Mouse (Mus musculus): ENCODE measurements around the gene Serpina11. TPM values are rescaled to one million over a fixed set of nuclear protein-coding genes. Genes with fewer than 3 reads are reported as not detected.

The Serpina11 gene
- not detected in 2 replicates for polyA plus RNA-seq (2014; fragmentation: Nextera tagmentation; extraction: Ambion mirVana)

GRCm38 (mm10) chr12:103989857-103990256, at the start of gene Serpina11:
Gene Serpina11 (minus strand): TSS chr12:103989957.
- H3K27ac ChIP-seq (ENCODE audit: low read depth, low read length), result no peak within 1 kb of the TSS
- H3K36me3 ChIP-seq (ENCODE audit: control insufficient read depth, insufficient read depth, low read length), result no peaks in the 10 kb centered on the region
- H3K9ac ChIP-seq (replicated peaks; ENCODE audit: low read depth, low read length), result no peak within 1 kb of the TSS
- H3K4me2 ChIP-seq (ENCODE audit: low read depth, low read length), result no peak within 1 kb of the TSS
- 95% methylated on average over 6 of the region's 6 CpGs for WGBS
- ATAC-seq (ENCODE audit: low read depth), result no peak
- no peak within 1 kb of the TSS for H3K4me3 ChIP-seq (ENCODE audit: low read depth, low read length)
- H3K9me3 ChIP-seq (ENCODE audit: control insufficient read depth, low read length), result no peaks in the 10 kb centered on the region
- no peaks in the 10 kb centered on the region for H3K27me3 ChIP-seq (ENCODE audit: control insufficient read depth, insufficient read depth, low read length)
- no peaks in the 10 kb centered on the region for H3K4me1 ChIP-seq (ENCODE audit: control insufficient read depth, insufficient read depth, low read length)

- Histone ChIP-seq H3K4me2 (ENCODE audit: low read depth, low read length) (no peak overlapping the region), H3K9ac (replicated peaks; ENCODE audit: low read depth, low read length) (no peak overlapping the region), H3K27me3 (ENCODE audit: control insufficient read depth, insufficient read depth, low read length) (no peaks in the 10 kb centered on the region), H3K4me1 (ENCODE audit: control insufficient read depth, insufficient read depth, low read length) (no peaks in the 10 kb centered on the region), H3K36me3 (ENCODE audit: control insufficient read depth, insufficient read depth, low read length) (no peaks in the 10 kb centered on the region), H3K9me3 (ENCODE audit: control insufficient read depth, low read length) (no peaks in the 10 kb centered on the region), H3K27ac (ENCODE audit: low read depth, low read length) (no peak overlapping the region), H3K4me3 (ENCODE audit: low read depth, low read length) (no peak overlapping the region)
- ATAC-seq (ENCODE audit: low read depth), result no peak
- 93% methylated on average over 7 of the region's 7 CpGs for WGBS
These were observed 48.4 kb upstream of the Serpina11 start for GRCm38 (mm10) chr12:104038181-104038580.

GRCm38 (mm10) chr12:104033752-104034151, 44.0 kb upstream of the Serpina11 start:
- no peaks in the 10 kb centered on the region for H3K9me3 ChIP-seq (ENCODE audit: control insufficient read depth, low read length)
- H3K27ac ChIP-seq (ENCODE audit: low read depth, low read length), result no peak overlapping the region
- no peaks in the 10 kb centered on the region for H3K4me1 ChIP-seq (ENCODE audit: control insufficient read depth, insufficient read depth, low read length)
- no peak for ATAC-seq (ENCODE audit: low read depth)
- no peaks in the 10 kb centered on the region for H3K36me3 ChIP-seq (ENCODE audit: control insufficient read depth, insufficient read depth, low read length)
- H3K27me3 ChIP-seq (ENCODE audit: control insufficient read depth, insufficient read depth, low read length), result no peaks in the 10 kb centered on the region
- 100% methylated on average over 1 of the region's 1 CpGs for WGBS
- H3K4me3 ChIP-seq (ENCODE audit: low read depth, low read length), result no peak overlapping the region
- no peak overlapping the region for H3K4me2 ChIP-seq (ENCODE audit: low read depth, low read length)
- no peak overlapping the region for H3K9ac ChIP-seq (replicated peaks; ENCODE audit: low read depth, low read length)

- no peak for ATAC-seq (ENCODE audit: low read depth)
- Histone ChIP-seq H3K4me1 (ENCODE audit: control insufficient read depth, insufficient read depth, low read length) (no peaks in the 10 kb centered on the region), H3K36me3 (ENCODE audit: control insufficient read depth, insufficient read depth, low read length) (no peaks in the 10 kb centered on the region), H3K27ac (ENCODE audit: low read depth, low read length) (no peak overlapping the region), H3K27me3 (ENCODE audit: control insufficient read depth, insufficient read depth, low read length) (no peaks in the 10 kb centered on the region), H3K4me2 (ENCODE audit: low read depth, low read length) (no peak overlapping the region), H3K4me3 (ENCODE audit: low read depth, low read length) (no peak overlapping the region), H3K9me3 (ENCODE audit: control insufficient read depth, low read length) (no peaks in the 10 kb centered on the region), H3K9ac (replicated peaks; ENCODE audit: low read depth, low read length) (no peak overlapping the region)
- WGBS, result 44% methylated on average over 8 of the region's 8 CpGs
These were observed 40.2 kb upstream of the Serpina11 start for GRCm38 (mm10) chr12:104029986-104030385.

GRCm38 (mm10) chr12:104015280-104015679, 25.5 kb upstream of the Serpina11 start:
- no peaks in the 10 kb centered on the region for H3K36me3 ChIP-seq (ENCODE audit: control insufficient read depth, insufficient read depth, low read length)
- H3K27ac ChIP-seq (ENCODE audit: low read depth, low read length), result no peak overlapping the region
- H3K4me3 ChIP-seq (ENCODE audit: low read depth, low read length), result no peak overlapping the region
- no peaks in the 10 kb centered on the region for H3K9me3 ChIP-seq (ENCODE audit: control insufficient read depth, low read length)
- no peaks in the 10 kb centered on the region for H3K4me1 ChIP-seq (ENCODE audit: control insufficient read depth, insufficient read depth, low read length)
- H3K27me3 ChIP-seq (ENCODE audit: control insufficient read depth, insufficient read depth, low read length), result no peaks in the 10 kb centered on the region
- ATAC-seq (ENCODE audit: low read depth), result no peak
- no peak overlapping the region for H3K9ac ChIP-seq (replicated peaks; ENCODE audit: low read depth, low read length)
- 85% methylated on average over 3 of the region's 3 CpGs for WGBS
- no peak overlapping the region for H3K4me2 ChIP-seq (ENCODE audit: low read depth, low read length)

GRCm38 (mm10) chr12:104013620-104014019, 23.9 kb upstream of the Serpina11 start, which contains the start of gene Serpina9:
Gene Serpina9 (minus strand): TSS chr12:104013755.
- H3K9me3 ChIP-seq (ENCODE audit: control insufficient read depth, low read length), result no peaks in the 10 kb centered on the region
- no peaks in the 10 kb centered on the region for H3K4me1 ChIP-seq (ENCODE audit: control insufficient read depth, insufficient read depth, low read length)
- no peaks in the 10 kb centered on the region for H3K36me3 ChIP-seq (ENCODE audit: control insufficient read depth, insufficient read depth, low read length)
- no peak for ATAC-seq (ENCODE audit: low read depth)
- H3K9ac ChIP-seq (replicated peaks; ENCODE audit: low read depth, low read length), result no peak within 1 kb of the TSS
- WGBS, result 91% methylated on average over 6 of the region's 6 CpGs
- no peak within 1 kb of the TSS for H3K4me2 ChIP-seq (ENCODE audit: low read depth, low read length)
- H3K4me3 ChIP-seq (ENCODE audit: low read depth, low read length), result no peak within 1 kb of the TSS
- no peaks in the 10 kb centered on the region for H3K27me3 ChIP-seq (ENCODE audit: control insufficient read depth, insufficient read depth, low read length)
- no peak within 1 kb of the TSS for H3K27ac ChIP-seq (ENCODE audit: low read depth, low read length)

- no peaks in the 10 kb centered on the region for H3K4me1 ChIP-seq (ENCODE audit: control insufficient read depth, insufficient read depth, low read length)
- no peak for ATAC-seq (ENCODE audit: low read depth)
- no peaks in the 10 kb centered on the region for H3K36me3 ChIP-seq (ENCODE audit: control insufficient read depth, insufficient read depth, low read length)
- no peak overlapping the region for H3K4me3 ChIP-seq (ENCODE audit: low read depth, low read length)
- no peaks in the 10 kb centered on the region for H3K27me3 ChIP-seq (ENCODE audit: control insufficient read depth, insufficient read depth, low read length)
- H3K9me3 ChIP-seq (ENCODE audit: control insufficient read depth, low read length), result no peaks in the 10 kb centered on the region
- H3K9ac ChIP-seq (replicated peaks; ENCODE audit: low read depth, low read length), result no peak overlapping the region
- H3K27ac ChIP-seq (ENCODE audit: low read depth, low read length), result no peak overlapping the region
- H3K4me2 ChIP-seq (ENCODE audit: low read depth, low read length), result no peak overlapping the region
- 81% methylated on average over 5 of the region's 5 CpGs for WGBS
These were observed 14.9 kb upstream of the Serpina11 start for GRCm38 (mm10) chr12:104004689-104005088.

- no peaks in the 10 kb centered on the region for H3K4me1 ChIP-seq (ENCODE audit: control insufficient read depth, insufficient read depth, low read length)
- no peak for ATAC-seq (ENCODE audit: low read depth)
These were observed 13.5 kb upstream of the Serpina11 start for GRCm38 (mm10) chr12:104003238-104003612.

GRCm38 (mm10) chr12:104002569-104003237, 12.9 kb upstream of the Serpina11 start:
- H3K4me3 ChIP-seq (ENCODE audit: low read depth, low read length), result no peak overlapping the region
- H3K4me2 ChIP-seq (ENCODE audit: low read depth, low read length), result no peak overlapping the region
- no peaks in the 10 kb centered on the region for H3K4me1 ChIP-seq (ENCODE audit: control insufficient read depth, insufficient read depth, low read length)
- no peaks in the 10 kb centered on the region for H3K9me3 ChIP-seq (ENCODE audit: control insufficient read depth, low read length)
- WGBS, result 78% methylated on average over 10 of the region's 10 CpGs
- H3K27ac ChIP-seq (ENCODE audit: low read depth, low read length), result no peak overlapping the region
- H3K27me3 ChIP-seq (ENCODE audit: control insufficient read depth, insufficient read depth, low read length), result no peaks in the 10 kb centered on the region
- no peak for ATAC-seq (ENCODE audit: low read depth)
- no peaks in the 10 kb centered on the region for H3K36me3 ChIP-seq (ENCODE audit: control insufficient read depth, insufficient read depth, low read length)
- H3K9ac ChIP-seq (replicated peaks; ENCODE audit: low read depth, low read length), result no peak overlapping the region

More at GRCm38 (mm10) chr12:104003238-104003612, 13.5 kb upstream of the Serpina11 start:
- no peaks in the 10 kb centered on the region for H3K9me3 ChIP-seq (ENCODE audit: control insufficient read depth, low read length)
- no peak overlapping the region for H3K27ac ChIP-seq (ENCODE audit: low read depth, low read length)
- no peak overlapping the region for H3K4me2 ChIP-seq (ENCODE audit: low read depth, low read length)
- H3K9ac ChIP-seq (replicated peaks; ENCODE audit: low read depth, low read length), result no peak overlapping the region
- H3K36me3 ChIP-seq (ENCODE audit: control insufficient read depth, insufficient read depth, low read length), result no peaks in the 10 kb centered on the region
- H3K4me3 ChIP-seq (ENCODE audit: low read depth, low read length), result no peak overlapping the region
- H3K27me3 ChIP-seq (ENCODE audit: control insufficient read depth, insufficient read depth, low read length), result no peaks in the 10 kb centered on the region
- 78% methylated on average over 4 of the region's 4 CpGs for WGBS
